Mouse (Mus musculus): ENCODE measurements at regions not wholly inside any gene's neighbourhood (a gene's known extent, or its start where the extent isn't known, plus 50 kb on each side); places are given as distances from the start of the nearest gene placed in this dataset.

GRCm38 (mm10) chr15:96183069-96183468 lies 104.2 kb upstream of the Arid2 start:
- no peak for DNase-seq (ENCODE audit: low spot score)

GRCm38 (mm10) chr15:96184666-96185065 lies 102.7 kb upstream of the Arid2 start:
- no peak for DNase-seq (ENCODE audit: low spot score)

GRCm38 (mm10) chr15:96185429-96185828 lies 101.9 kb upstream of the Arid2 start:
- DNase-seq (ENCODE audit: low spot score): peak; percentile 24

GRCm38 (mm10) chr15:96185901-96186300 lies 101.4 kb upstream of the Arid2 start:
- DNase-seq (ENCODE audit: low spot score): no peak

- DNase-seq (ENCODE audit: low spot score): no peak
Observed at GRCm38 (mm10) chr15:96189551-96189950, 97.8 kb upstream of the Arid2 start.

GRCm38 (mm10) chr15:96197413-96197812 lies 89.9 kb upstream of the Arid2 start:
- DNase-seq (ENCODE audit: low spot score): peak; percentile 28

GRCm38 (mm10) chr15:96197932-96198331 lies 89.4 kb upstream of the Arid2 start:
- no peak for DNase-seq (ENCODE audit: low spot score)

- no peak for DNase-seq (ENCODE audit: low spot score)
Observed at GRCm38 (mm10) chr15:96201273-96201672, 86.0 kb upstream of the Arid2 start.

- DNase-seq (ENCODE audit: low spot score): peak; percentile 63
Observed at GRCm38 (mm10) chr15:96201701-96202460, 85.4 kb upstream of the Arid2 start.

- DNase-seq (ENCODE audit: low spot score): no peak
Observed at GRCm38 (mm10) chr15:96204187-96204586, 83.1 kb upstream of the Arid2 start.

- DNase-seq (ENCODE audit: low spot score): no peak
Observed at GRCm38 (mm10) chr15:96204623-96205022, 82.7 kb upstream of the Arid2 start.

- DNase-seq (ENCODE audit: low spot score): no peak
Observed at GRCm38 (mm10) chr15:96210721-96211400, 76.5 kb upstream of the Arid2 start.

GRCm38 (mm10) chr15:96213541-96214312 lies 73.6 kb upstream of the Arid2 start:
- no peak for DNase-seq (ENCODE audit: low spot score)

- DNase-seq (ENCODE audit: low spot score): no peak
Observed at GRCm38 (mm10) chr15:96217896-96218295, 69.4 kb upstream of the Arid2 start.

- DNase-seq (ENCODE audit: low spot score): no peak
Observed at GRCm38 (mm10) chr15:96219746-96220145, 67.6 kb upstream of the Arid2 start.

GRCm38 (mm10) chr15:96231969-96232368 lies 55.3 kb upstream of the Arid2 start:
- no peak for DNase-seq (ENCODE audit: low spot score)

- no peak for DNase-seq (ENCODE audit: low spot score)
Observed at GRCm38 (mm10) chr15:96233113-96233512, 54.2 kb upstream of the Arid2 start.

GRCm38 (mm10) chr15:96234783-96235182 lies 52.5 kb upstream of the Arid2 start:
- no peak for DNase-seq (ENCODE audit: low spot score)
